Mouse (Mus musculus) limb, embryonic 12.5 days (tissue): ENCODE data around the gene Esrrg. TPM values are rescaled to one million over a fixed set of nuclear protein-coding genes. Genes with fewer than 3 reads are reported as not detected.

Experiments used
- ATAC-seq: fragments of 200-750 bp; cut with Nextera tagmentation; 2 replicates; pipeline ENCODE4 v1.8.0; 2017; ENCODE audit warnings: low read depth, moderate TSS enrichment; ENCODE audit not compliant: insufficient number of reproducible peaks, insufficient read depth, low FRiP score, low TSS enrichment
- H3K27ac ChIP-seq: fragments of 300-500 bp; sonication (generic); 2 replicates; pipeline ENCODE4 v1.5.1; 2016; ENCODE audit warnings: mild to moderate bottlenecking, moderate library complexity
- H3K27me3 ChIP-seq: fragments of 300-500 bp; sonication (generic); 2 replicates; pipeline ENCODE4 v1.6.1; 2016; ENCODE audit warnings: mild to moderate bottlenecking, moderate library complexity
- H3K36me3 ChIP-seq: fragments of 300-500 bp; sonication (generic); 2 replicates; pipeline ENCODE4 v1.6.1; 2016; ENCODE audit warnings: mild to moderate bottlenecking, moderate library complexity
- H3K4me1 ChIP-seq: fragments of 300-500 bp; sonication (generic); replicated peaks from 2 replicates; pipeline ENCODE4 v1.6.1; 2016
- H3K4me2 ChIP-seq: fragments of 300-500 bp; sonication (generic); 2 replicates; pipeline ENCODE4 v1.6.1; 2016; ENCODE audit warnings: mild to moderate bottlenecking, moderate library complexity
- H3K4me3 ChIP-seq: fragments of 300-500 bp; sonication (generic); replicated peaks from 2 replicates; pipeline ENCODE4 v1.5.1; 2016; ENCODE audit warnings: mild to moderate bottlenecking
- H3K9ac ChIP-seq: fragments of 300-500 bp; sonication (generic); replicated peaks from 2 replicates; pipeline ENCODE4 v1.6.1; 2016; ENCODE audit warnings: mild to moderate bottlenecking, moderate library complexity
- H3K9me3 ChIP-seq: fragments of 300-500 bp; sonication (generic); 2 replicates; pipeline ENCODE4 v1.6.1; 2016; ENCODE audit warnings: mild to moderate bottlenecking, moderate library complexity
- WGBS: fragments of 180-500 bp; shearing (Covaris S2); methylation state at CpG from one replicate; pipeline ENCODE4 v1.1.7; 2016; 5-methylcytosine and 5-hydroxymethylcytosine counted together
- polyA plus RNA-seq: library from polyadenylated mRNA; unstranded; fragments of >200 nt; fragmentation: Nextera tagmentation; extraction: Ambion mirVana; gene quantifications from 2 replicates; pipeline ENCODE4 v1.2.1, GENCODE M21; 2016

Gene Esrrg
- polyA plus RNA-seq, 1 experiment from 2014 or later = 1.9 TPM

DNA sequence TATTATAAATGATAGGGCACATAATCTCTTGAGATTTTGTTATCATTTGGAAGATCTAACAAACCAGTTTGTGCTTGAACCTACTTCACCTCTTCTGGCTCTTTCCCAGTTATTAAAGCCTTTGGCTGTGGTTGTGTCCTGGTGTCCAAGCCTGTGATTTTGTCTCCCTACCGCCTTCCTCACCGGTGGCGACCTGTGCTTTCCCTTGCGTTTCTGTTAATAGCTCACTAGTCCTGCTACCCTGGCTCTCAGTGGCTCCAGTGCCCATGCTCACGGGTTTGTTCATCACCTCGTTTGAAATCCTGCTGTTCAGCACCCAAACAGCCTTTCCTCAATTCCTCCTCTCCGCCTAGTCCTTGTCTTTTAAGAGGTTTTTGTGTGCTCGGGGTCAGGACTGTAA is 511.2 kb downstream of the Esrrg start:
- Histone ChIP-seq H3K36me3 (no peaks in the 10 kb centered on the region), H3K9me3 (no peaks in the 10 kb centered on the region)

DNA sequence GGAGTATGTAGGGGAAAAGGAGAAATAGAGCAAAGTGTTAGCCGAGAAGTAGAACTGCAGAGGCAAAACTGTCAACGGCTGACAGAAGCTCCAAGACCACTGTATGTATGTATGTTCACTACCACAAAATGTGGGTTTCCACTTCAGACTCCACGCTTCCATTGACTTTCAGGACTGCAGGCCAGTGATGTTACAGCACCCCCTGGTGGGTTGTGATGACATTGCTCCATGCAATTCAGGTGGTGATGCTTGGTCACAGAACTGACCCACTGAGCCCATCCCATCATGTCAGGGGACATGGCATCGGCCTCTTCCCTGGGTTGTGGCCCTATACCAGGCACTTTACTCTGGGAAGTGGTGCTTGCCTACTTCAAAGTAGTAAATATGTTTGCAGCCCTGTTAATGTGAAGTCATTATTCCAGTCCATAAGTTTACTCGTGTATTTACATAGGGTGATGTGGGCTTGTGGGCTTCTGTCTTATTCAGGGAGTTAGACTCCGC is 517.0 kb downstream of the Esrrg start:
- ATAC-seq = no peak
- 93% methylated on average over 6 of the region's 6 CpGs for WGBS
- H3K9me3 ChIP-seq = no peaks in the 10 kb centered on the region
- no peak overlapping the region for H3K9ac ChIP-seq
- no peaks in the 10 kb centered on the region for H3K27me3 ChIP-seq
- H3K27ac ChIP-seq = no peak overlapping the region
- no peak overlapping the region for H3K4me3 ChIP-seq
- no peaks in the 10 kb centered on the region for H3K36me3 ChIP-seq
- no peak overlapping the region for H3K4me2 ChIP-seq
- H3K4me1 ChIP-seq = no peaks in the 10 kb centered on the region

More for the DNA sequence above, 511.2 kb downstream of the Esrrg start:
- Histone ChIP-seq H3K27me3 (no peaks in the 10 kb centered on the region), H3K4me3 (no peak overlapping the region), H3K4me2 (no peak overlapping the region), H3K4me1 (peaks cover 3% of the 10 kb centered on the region; the same call in 1 of the 2 replicates), H3K27ac (no peak overlapping the region), H3K9ac (no peak overlapping the region)
- 81% methylated on average over 8 of the region's 8 CpGs for WGBS
- ATAC-seq = no peak

DNA sequence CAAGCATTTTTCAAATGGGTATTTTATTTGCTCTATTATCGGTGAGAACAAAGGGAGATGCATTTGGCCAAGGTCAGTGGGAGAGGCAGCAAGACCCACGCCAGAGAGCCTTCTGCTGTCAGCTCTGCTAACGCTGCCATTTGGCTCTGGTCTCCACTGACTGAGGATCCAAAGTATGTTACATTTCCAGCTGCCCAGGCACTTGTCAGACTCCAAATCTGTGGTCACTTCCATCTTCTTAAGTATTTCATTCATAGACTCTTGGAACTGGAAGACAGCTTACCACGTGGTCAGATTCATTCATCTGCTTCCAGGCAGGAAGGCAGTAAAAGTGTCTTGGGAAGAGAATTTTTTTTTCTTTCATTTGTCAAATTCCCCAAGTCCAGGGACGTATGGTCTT is 527.5 kb downstream of the Esrrg start:
- Histone ChIP-seq H3K9ac (no peak overlapping the region), H3K4me3 (no peak overlapping the region), H3K27ac (no peak overlapping the region), H3K9me3 (no peaks in the 10 kb centered on the region), H3K36me3 (no peaks in the 10 kb centered on the region), H3K4me1 (peaks cover 6% of the 10 kb centered on the region; the same call in 1 of the 2 replicates), H3K4me2 (no peak overlapping the region), H3K27me3 (no peaks in the 10 kb centered on the region; the same call in 1 of the 2 replicates)
- 50% methylated on average over 5 of the region's 5 CpGs for WGBS
- no peak for ATAC-seq

DNA sequence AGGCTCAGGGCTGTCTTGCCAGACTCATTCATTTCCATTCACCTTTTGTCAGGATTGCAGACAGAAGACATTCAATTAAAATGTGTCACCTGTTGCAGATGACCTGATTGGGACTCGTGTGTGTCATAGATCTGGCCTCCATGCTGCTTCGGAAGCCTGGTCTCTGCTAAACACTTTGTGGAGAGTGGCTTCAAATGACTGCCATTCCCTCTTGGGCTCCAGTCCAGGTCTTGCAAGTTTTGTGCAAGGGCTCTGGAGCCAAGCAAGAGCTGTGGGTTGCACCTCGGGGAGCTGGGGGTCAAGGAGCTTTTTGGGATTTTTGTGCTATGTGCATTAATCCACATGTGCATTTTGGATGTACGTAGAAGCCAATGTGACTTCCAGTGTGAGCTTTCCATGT is 530.9 kb downstream of the Esrrg start:
- Histone ChIP-seq H3K4me1 (peaks cover 6% of the 10 kb centered on the region; the same call in 1 of the 2 replicates), H3K27me3 (peaks cover 5% of the 10 kb centered on the region; the same call in 1 of the 2 replicates), H3K27ac (no peak overlapping the region), H3K9me3 (no peaks in the 10 kb centered on the region), H3K4me2 (no peak overlapping the region), H3K9ac (no peak overlapping the region), H3K36me3 (no peaks in the 10 kb centered on the region), H3K4me3 (no peak overlapping the region)
- WGBS = 45% methylated on average over 4 of the region's 4 CpGs
- ATAC-seq = no peak

DNA sequence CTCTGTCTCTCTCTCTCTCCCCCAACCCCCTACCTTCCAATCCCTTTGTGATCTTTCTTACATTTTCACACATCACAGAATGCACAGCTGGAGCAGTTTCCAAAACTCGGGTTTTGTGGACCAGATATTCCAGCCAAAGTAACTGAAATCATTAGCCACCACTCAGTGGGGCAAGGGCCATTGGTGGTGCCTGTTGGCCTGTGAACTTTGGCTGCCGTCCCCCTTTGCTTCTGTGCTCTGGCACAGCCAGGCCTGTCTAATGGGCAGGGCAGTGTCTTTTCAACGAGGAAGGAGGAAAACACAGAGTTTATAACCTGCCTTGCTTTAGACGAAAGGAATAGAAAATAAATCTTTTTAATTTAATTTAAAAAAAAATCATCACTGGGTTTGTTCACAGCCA is 531.6 kb downstream of the Esrrg start:
- no peak overlapping the region for H3K27ac ChIP-seq
- no peaks in the 10 kb centered on the region for H3K9me3 ChIP-seq
- peaks cover 7% of the 10 kb centered on the region; the same call in 1 of the 2 replicates for H3K27me3 ChIP-seq
- no peak for ATAC-seq
- H3K4me3 ChIP-seq = no peak overlapping the region
- WGBS = 45% methylated on average over 4 of the region's 4 CpGs
- H3K36me3 ChIP-seq = no peaks in the 10 kb centered on the region
- H3K4me2 ChIP-seq = no peak overlapping the region
- no peak overlapping the region for H3K9ac ChIP-seq
- H3K4me1 ChIP-seq = peaks cover 6% of the 10 kb centered on the region; the same call in 1 of the 2 replicates

DNA sequence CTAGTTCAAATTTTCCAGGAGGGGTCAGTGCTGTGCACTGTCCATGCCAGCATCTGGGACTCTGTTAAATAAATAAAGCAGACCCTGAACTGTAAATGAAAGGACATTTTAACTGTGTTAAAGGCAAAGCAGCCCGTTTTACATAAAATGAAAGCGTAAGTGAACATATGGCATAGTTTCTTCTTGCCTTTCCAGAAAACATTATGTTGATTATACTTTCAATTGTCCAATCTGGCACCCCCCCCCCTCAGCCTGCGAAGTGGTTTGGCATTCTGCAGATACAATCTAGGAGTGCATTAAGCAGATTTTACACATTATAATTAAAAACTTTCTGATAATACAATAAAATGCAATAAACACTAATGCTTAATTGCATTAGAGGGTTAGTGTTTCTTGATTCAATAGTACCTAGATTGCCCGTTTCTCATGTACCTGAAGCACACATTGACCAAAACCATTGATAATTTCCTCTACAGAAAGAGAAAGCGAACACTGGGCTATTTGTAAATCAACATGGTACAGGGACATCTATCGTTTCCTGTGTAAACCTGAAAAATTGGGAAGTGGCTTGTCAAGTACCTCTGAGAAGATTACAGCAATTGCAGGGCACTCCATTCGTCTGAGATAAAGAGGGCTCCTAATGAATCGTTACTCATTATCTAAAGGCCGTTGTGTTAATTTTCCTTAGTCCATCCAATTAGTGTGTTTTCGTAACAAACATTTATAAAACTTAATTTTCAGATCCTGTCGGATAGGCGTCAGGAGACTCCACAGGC is 539.0 kb downstream of the Esrrg start:
- no peaks in the 10 kb centered on the region for H3K9me3 ChIP-seq
- no peak overlapping the region for H3K4me2 ChIP-seq
- peaks cover 14% of the 10 kb centered on the region for H3K4me1 ChIP-seq
- H3K4me3 ChIP-seq = no peak overlapping the region
- H3K36me3 ChIP-seq = no peaks in the 10 kb centered on the region
- no peak overlapping the region for H3K9ac ChIP-seq
- 47% methylated on average over 12 of the region's 12 CpGs for WGBS
- ATAC-seq = no peak
- no peak overlapping the region for H3K27ac ChIP-seq
- peaks cover 23% of the 10 kb centered on the region; the same call in 1 of the 2 replicates for H3K27me3 ChIP-seq

DNA sequence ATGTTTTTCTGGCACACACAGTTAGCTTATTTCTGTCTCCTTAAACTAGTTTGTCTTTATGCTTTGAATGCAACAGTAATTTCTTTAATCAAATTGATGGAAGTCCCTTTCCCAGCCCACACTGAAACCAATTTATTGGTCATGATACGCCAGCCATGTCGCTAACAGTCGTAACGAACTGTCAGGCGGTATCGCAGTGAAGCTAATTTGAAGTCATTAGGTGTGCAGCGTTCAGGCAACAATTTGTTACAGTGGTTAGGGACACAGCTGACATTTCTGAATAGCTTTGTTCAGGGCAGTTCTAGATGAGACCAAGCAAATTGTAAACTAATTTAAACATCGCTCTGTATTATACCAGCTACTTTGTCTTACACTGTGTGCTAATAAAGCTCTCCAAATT is 542.5 kb downstream of the Esrrg start:
- ATAC-seq = no peak
- Histone ChIP-seq H3K27me3 (peaks cover 20% of the 10 kb centered on the region; the same call in 1 of the 2 replicates), H3K4me3 (no peak overlapping the region), H3K4me1 (peaks cover 14% of the 10 kb centered on the region), H3K4me2 (no peak overlapping the region), H3K9me3 (no peaks in the 10 kb centered on the region), H3K27ac (no peak overlapping the region), H3K9ac (no peak overlapping the region), H3K36me3 (no peaks in the 10 kb centered on the region)
- 37% methylated on average over 8 of the region's 8 CpGs for WGBS

DNA sequence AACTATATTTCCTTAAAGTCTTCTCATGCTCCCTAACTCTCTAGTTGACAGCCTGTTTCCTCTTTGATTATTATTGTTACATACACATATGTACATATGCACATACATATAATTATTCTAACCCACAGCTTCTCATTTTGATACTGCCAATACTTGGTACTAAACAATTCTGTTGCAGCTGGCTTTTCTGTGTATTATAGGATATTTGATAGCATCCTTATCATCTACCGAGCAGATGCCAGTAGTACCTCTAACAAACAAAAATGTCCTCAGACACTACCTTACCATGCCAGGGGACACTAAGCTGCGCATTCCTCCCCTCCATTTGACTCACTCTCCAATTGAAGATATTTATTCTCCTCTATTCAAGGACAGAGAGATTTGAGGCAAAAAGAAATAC is 543.4 kb downstream of the Esrrg start:
- Histone ChIP-seq H3K36me3 (no peaks in the 10 kb centered on the region), H3K9ac (no peak overlapping the region), H3K27ac (no peak overlapping the region), H3K9me3 (no peaks in the 10 kb centered on the region), H3K27me3 (peaks cover 20% of the 10 kb centered on the region; the same call in 1 of the 2 replicates), H3K4me2 (no peak overlapping the region), H3K4me3 (no peak overlapping the region), H3K4me1 (peaks cover 11% of the 10 kb centered on the region)
- WGBS = 93% methylated on average over 2 of the region's 2 CpGs
- ATAC-seq = no peak

DNA sequence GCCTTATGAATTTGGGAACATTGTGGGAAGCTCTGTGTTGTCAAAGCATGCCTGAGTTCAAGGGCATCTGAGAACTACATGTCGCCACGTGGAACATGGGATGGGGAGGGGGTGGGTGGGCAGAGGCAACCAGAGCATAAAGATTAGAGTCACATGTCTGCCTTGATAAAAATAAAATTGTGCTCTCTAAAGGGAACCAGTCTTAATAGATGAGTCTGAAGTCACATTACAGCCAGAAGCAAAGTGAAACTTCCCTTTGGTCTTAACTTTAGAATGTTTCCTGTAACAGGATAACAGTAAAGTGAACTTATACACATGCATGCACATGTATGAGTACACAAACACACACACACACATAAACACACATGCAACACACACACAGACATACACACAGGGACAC is 545.1 kb downstream of the Esrrg start:
- H3K36me3 ChIP-seq = no peaks in the 10 kb centered on the region
- no peak overlapping the region for H3K9ac ChIP-seq
- no peak for ATAC-seq
- peaks cover 15% of the 10 kb centered on the region; the same call in 1 of the 2 replicates for H3K27me3 ChIP-seq
- H3K4me3 ChIP-seq = no peak overlapping the region
- WGBS = 85% methylated on average over 2 of the region's 2 CpGs
- no peaks in the 10 kb centered on the region for H3K9me3 ChIP-seq
- no peak overlapping the region for H3K4me2 ChIP-seq
- H3K4me1 ChIP-seq = 0 out of 2 replicates have a peak, but pooled peaks cover 8% of the 10 kb centered on the region
- H3K27ac ChIP-seq = no peak overlapping the region

DNA sequence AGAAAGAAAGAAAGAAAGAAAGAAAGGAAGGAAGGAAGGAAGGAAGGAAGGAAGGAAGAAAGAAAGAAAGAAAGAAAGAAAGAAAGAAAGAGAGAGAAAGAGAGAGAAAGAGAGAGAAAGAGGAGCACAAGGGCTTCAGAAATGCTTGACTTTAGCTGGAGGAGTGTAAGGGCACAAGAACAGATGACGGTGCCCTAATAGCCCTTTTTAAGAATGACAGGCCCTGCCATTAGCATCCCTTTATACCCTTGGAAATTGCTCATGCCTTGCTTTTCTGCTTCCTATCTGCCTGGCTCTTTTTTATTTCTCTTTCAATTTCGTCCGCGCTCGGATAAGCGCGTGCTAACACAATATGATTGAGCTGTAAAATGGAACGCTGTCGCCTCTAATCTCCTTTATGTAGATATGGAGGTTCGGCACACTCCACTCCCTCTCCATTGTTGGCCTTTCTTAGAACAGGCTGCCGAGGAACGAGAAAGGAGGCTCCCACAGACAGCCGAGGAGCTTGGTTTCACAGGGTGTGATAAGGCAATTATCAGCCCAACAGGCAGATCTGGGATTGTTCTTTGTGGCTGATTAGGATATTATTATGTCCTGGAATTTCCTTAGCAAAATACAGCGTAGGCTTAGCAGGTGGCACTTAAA is 546.0 kb downstream of the Esrrg start:
- no peak overlapping the region for H3K4me3 ChIP-seq
- no peak overlapping the region for H3K27ac ChIP-seq

DNA sequence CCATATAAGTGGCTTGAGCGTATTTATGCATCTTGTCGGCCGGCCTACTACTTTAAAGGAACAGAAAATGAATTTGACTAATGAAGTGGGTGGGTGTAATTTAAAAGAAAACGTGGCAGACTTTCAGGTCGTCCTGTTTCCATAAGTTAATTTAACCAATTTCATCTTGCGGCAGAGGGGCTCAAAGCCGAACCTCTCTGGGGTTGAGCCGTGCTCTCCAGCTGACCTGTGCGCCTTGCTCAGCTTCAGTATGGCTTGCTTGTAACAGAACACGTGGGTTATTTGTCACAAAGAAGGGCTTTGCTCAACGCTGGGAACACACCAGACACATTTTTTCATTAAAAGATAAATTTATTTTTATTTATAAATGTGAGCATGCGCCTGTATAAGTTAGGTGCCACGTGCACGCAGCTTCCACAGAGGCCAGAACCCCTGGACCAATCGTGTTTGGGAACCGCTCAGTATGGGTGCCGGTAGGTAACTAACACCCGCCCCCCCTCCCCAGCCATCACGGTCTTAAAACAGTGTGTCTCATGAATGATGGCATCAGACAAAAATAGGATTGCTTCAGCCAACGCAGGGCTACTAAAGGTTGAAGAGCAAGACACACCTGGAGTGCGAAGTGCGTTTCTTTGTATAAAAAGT is 546.7 kb downstream of the Esrrg start:
- no peak overlapping the region for H3K9ac ChIP-seq
- H3K4me3 ChIP-seq = no peak overlapping the region
- 81% methylated on average over 22 of the region's 22 CpGs for WGBS
- no peak overlapping the region for H3K4me2 ChIP-seq
- H3K9me3 ChIP-seq = no peaks in the 10 kb centered on the region
- H3K27ac ChIP-seq = no peak overlapping the region
- ATAC-seq = no peak
- H3K27me3 ChIP-seq = 0 out of 2 replicates have a peak, but pooled peaks cover 3% of the 10 kb centered on the region
- no peaks in the 10 kb centered on the region for H3K4me1 ChIP-seq
- no peaks in the 10 kb centered on the region for H3K36me3 ChIP-seq

More for the DNA sequence above, 546.0 kb downstream of the Esrrg start:
- peaks cover 10% of the 10 kb centered on the region; the same call in 1 of the 2 replicates for H3K27me3 ChIP-seq
- ATAC-seq = no peak
- H3K4me2 ChIP-seq = no peak overlapping the region
- H3K9ac ChIP-seq = no peak overlapping the region
- no peaks in the 10 kb centered on the region for H3K9me3 ChIP-seq
- no peaks in the 10 kb centered on the region for H3K36me3 ChIP-seq
- WGBS = 72% methylated on average over 14 of the region's 14 CpGs
- H3K4me1 ChIP-seq = 0 out of 2 replicates have a peak, but pooled peaks cover 3% of the 10 kb centered on the region
